Mouse (Mus musculus): ENCODE results near the gene Stpg2. TPM values are rescaled to one million over a fixed set of nuclear protein-coding genes. Genes with fewer than 3 reads are reported as not detected.
"Not testable (repeated sequence)": the region's sequence is repeated elsewhere in the genome, so short reads cannot be mapped to it uniquely, and the experiment has no call there.

Gene Stpg2
- polyA plus RNA-seq, 1 experiment from 2014 or later: 0.06 TPM

DNA sequence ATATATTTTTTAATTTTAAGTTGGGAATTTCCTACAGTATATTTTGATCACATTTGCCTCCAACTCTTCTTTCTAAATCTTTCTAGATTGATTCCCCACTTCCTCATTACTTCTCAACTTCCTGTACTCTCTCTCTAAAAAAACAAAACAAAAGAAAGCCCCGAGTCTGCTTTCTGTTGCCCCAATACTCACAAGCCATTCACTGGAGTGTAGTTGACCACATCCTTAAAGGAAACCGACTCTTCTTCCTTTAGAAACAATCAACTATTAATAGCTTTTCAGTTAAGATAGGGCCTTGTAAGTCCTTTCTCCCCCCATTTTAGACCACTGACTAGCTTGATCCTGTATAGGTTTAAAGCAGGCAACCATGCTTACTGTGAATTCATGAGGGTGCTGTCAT is 39.7 kb downstream of the Stpg2 start:
- WGBS: 64% methylated on average over 2 of the region's 2 CpGs
- no peaks in the 10 kb centered on the region for H3K27me3 ChIP-seq (ENCODE audit: insufficient read depth, poor library complexity, severe bottlenecking)

GRCm38 (mm10) chr3:139246508-139246907 is 41.0 kb downstream of the Stpg2 start:
- Histone ChIP-seq H3K36me3 (no peaks in the 10 kb centered on the region), H3K4me1 (no peaks in the 10 kb centered on the region), H3K27me3 (ENCODE audit: insufficient read depth, poor library complexity, severe bottlenecking) (no peaks in the 10 kb centered on the region), H3K9me3 (no peaks in the 10 kb centered on the region), H3K4me3 (no peak overlapping the region), H3K27ac (no peak overlapping the region)
- 53% methylated on average over 4 of the region's 4 CpGs for WGBS
- no peak for DNase-seq (ENCODE audit: low spot score)

More for the DNA sequence above, 39.7 kb downstream of the Stpg2 start:
- H3K36me3 ChIP-seq: no peaks in the 10 kb centered on the region
- no peaks in the 10 kb centered on the region for H3K4me1 ChIP-seq
- H3K4me3 ChIP-seq: no peak overlapping the region
- no peak overlapping the region for H3K27ac ChIP-seq
- no peak for DNase-seq (ENCODE audit: low spot score)
- H3K9me3 ChIP-seq: no peaks in the 10 kb centered on the region

DNA sequence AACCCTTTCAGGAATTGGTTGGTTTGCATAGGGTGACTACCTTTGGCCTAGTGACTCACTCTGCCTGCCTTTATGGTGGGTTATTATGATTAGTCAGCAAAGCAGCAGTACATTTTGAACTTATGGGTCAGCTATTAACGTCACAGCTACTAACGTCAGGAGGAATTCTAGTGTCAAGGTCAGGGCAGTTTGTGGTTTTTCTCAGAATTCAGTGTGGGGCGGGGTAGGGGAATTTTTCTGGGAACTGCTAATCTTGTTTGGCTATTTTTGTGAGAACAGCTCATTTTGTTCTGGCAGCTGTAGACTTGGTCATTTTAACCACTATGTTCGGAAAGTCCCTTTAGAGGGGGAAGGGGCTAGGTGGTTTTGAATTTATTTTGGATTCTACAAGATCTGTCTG is 56.9 kb downstream of the Stpg2 start:
- H3K4me3 ChIP-seq; H3K27me3 ChIP-seq (ENCODE audit: insufficient read depth, poor library complexity, severe bottlenecking); DNase-seq (ENCODE audit: low spot score); H3K27ac ChIP-seq; H3K9me3 ChIP-seq; H3K36me3 ChIP-seq; H3K4me1 ChIP-seq: not testable (repeated sequence)
- WGBS: 83% methylated on average over 4 of the region's 4 CpGs

- no peaks in the 10 kb centered on the region for H3K9me3 ChIP-seq
- H3K4me3 ChIP-seq: no peak overlapping the region
- no peak for DNase-seq (ENCODE audit: low spot score)
- H3K36me3 ChIP-seq: no peaks in the 10 kb centered on the region
- no peaks in the 10 kb centered on the region for H3K27me3 ChIP-seq (ENCODE audit: insufficient read depth, poor library complexity, severe bottlenecking)
- no peaks in the 10 kb centered on the region for H3K4me1 ChIP-seq
- no peak overlapping the region for H3K27ac ChIP-seq
These were observed 92.4 kb downstream of the Stpg2 start for GRCm38 (mm10) chr3:139297909-139298308.

GRCm38 (mm10) chr3:139308078-139308809 is 102.8 kb downstream of the Stpg2 start:
- DNase-seq (ENCODE audit: low spot score): peak; percentile 91
- H3K27ac ChIP-seq: no peak overlapping the region
- H3K27me3 ChIP-seq (ENCODE audit: insufficient read depth, poor library complexity, severe bottlenecking): no peaks in the 10 kb centered on the region
- no peaks in the 10 kb centered on the region for H3K9me3 ChIP-seq
- no peaks in the 10 kb centered on the region for H3K36me3 ChIP-seq
- 0 out of 2 replicates have a peak, but pooled peaks cover 8% of the 10 kb centered on the region for H3K4me1 ChIP-seq
- WGBS: 19% methylated on average over 7 of the region's 7 CpGs
- no peak overlapping the region for H3K4me3 ChIP-seq

GRCm38 (mm10) chr3:139311721-139312120 is 106.2 kb downstream of the Stpg2 start:
- Histone ChIP-seq H3K4me1 (0 out of 2 replicates have a peak, but pooled peaks cover 8% of the 10 kb centered on the region), H3K9me3 (no peaks in the 10 kb centered on the region), H3K27me3 (ENCODE audit: insufficient read depth, poor library complexity, severe bottlenecking) (no peaks in the 10 kb centered on the region), H3K36me3 (no peaks in the 10 kb centered on the region), H3K27ac (no peak overlapping the region), H3K4me3 (no peak overlapping the region)
- 75% methylated on average over 2 of the region's 2 CpGs for WGBS
- DNase-seq (ENCODE audit: low spot score): no peak

GRCm38 (mm10) chr3:139380494-139380893 is 175.0 kb downstream of the Stpg2 start:
- Histone ChIP-seq H3K36me3 (no peaks in the 10 kb centered on the region), H3K9me3 (no peaks in the 10 kb centered on the region), H3K4me1 (no peaks in the 10 kb centered on the region), H3K4me3 (no peak overlapping the region), H3K27ac (no peak overlapping the region), H3K27me3 (ENCODE audit: insufficient read depth, poor library complexity, severe bottlenecking) (no peaks in the 10 kb centered on the region)
- 76% methylated on average over 3 of the region's 3 CpGs for WGBS
- DNase-seq (ENCODE audit: low spot score): no peak

GRCm38 (mm10) chr3:139397077-139397865 is 191.8 kb downstream of the Stpg2 start:
- no peak overlapping the region for H3K27ac ChIP-seq
- H3K4me1 ChIP-seq: no peaks in the 10 kb centered on the region
- no peak overlapping the region for H3K4me3 ChIP-seq
- no peaks in the 10 kb centered on the region for H3K36me3 ChIP-seq
- 72% methylated on average over 9 of the region's 9 CpGs for WGBS
- H3K9me3 ChIP-seq: no peaks in the 10 kb centered on the region
- no peaks in the 10 kb centered on the region for H3K27me3 ChIP-seq (ENCODE audit: insufficient read depth, poor library complexity, severe bottlenecking)
- no peak for DNase-seq (ENCODE audit: low spot score)

DNA sequence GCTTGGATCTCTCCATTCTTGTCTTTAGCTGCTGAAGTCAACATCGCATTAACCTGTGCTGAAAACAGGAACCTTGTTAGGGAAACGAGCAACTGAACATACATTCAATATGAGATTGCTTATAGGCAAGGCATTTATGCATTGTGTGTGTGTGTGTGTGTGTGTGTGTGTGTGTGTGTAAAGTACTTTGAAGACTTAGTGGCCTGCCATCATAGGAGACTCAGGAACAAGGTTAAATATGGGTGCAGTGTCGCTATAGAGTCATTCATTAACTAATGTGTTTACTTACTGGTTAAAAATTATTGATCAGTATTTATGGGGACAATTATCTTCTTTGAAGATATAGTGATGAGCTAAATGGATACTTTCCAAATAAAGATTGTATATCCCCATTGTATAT is 199.2 kb downstream of the Stpg2 start:
- H3K27ac ChIP-seq: no peak overlapping the region
- H3K4me3 ChIP-seq: no peak overlapping the region
- WGBS: 83% methylated on average over 3 of the region's 3 CpGs
- no peaks in the 10 kb centered on the region for H3K27me3 ChIP-seq (ENCODE audit: insufficient read depth, poor library complexity, severe bottlenecking)
- no peaks in the 10 kb centered on the region for H3K36me3 ChIP-seq
- no peaks in the 10 kb centered on the region for H3K4me1 ChIP-seq
- H3K9me3 ChIP-seq: no peaks in the 10 kb centered on the region
- DNase-seq (ENCODE audit: low spot score): no peak

GRCm38 (mm10) chr3:139419142-139419541 is 213.6 kb downstream of the Stpg2 start:
- no peaks in the 10 kb centered on the region for H3K36me3 ChIP-seq
- WGBS: 74% methylated on average over 5 of the region's 5 CpGs
- H3K9me3 ChIP-seq: no peaks in the 10 kb centered on the region
- DNase-seq (ENCODE audit: low spot score): no peak
- no peaks in the 10 kb centered on the region for H3K4me1 ChIP-seq
- H3K27ac ChIP-seq: no peak overlapping the region
- H3K27me3 ChIP-seq (ENCODE audit: insufficient read depth, poor library complexity, severe bottlenecking): no peaks in the 10 kb centered on the region
- no peak overlapping the region for H3K4me3 ChIP-seq

DNA sequence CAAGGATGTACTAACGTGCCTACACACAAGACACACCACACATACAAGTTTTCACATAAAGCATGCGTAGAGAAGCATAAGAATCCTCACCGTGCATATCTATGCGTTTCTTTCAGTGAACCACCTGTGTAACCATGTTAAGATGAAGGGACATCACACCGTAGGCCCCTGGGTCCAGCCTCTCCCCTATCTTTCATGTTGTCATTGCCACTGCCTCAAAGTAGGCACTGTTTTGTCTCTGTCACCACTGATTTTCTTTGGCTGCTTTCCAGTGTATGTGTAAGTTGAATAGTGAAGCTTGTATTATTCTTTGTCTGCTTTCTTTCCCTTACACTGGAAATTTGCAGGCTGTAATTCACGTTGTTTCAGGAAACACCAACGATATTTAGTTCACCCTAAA is 236.7 kb downstream of the Stpg2 start:
- no peaks in the 10 kb centered on the region for H3K27me3 ChIP-seq (ENCODE audit: insufficient read depth, poor library complexity, severe bottlenecking)
- 65% methylated on average over 7 of the region's 7 CpGs for WGBS
- H3K27ac ChIP-seq: no peak overlapping the region
- no peak for DNase-seq (ENCODE audit: low spot score)
- H3K4me1 ChIP-seq: no peaks in the 10 kb centered on the region
- no peaks in the 10 kb centered on the region for H3K9me3 ChIP-seq
- no peak overlapping the region for H3K4me3 ChIP-seq
- H3K36me3 ChIP-seq: no peaks in the 10 kb centered on the region

DNA sequence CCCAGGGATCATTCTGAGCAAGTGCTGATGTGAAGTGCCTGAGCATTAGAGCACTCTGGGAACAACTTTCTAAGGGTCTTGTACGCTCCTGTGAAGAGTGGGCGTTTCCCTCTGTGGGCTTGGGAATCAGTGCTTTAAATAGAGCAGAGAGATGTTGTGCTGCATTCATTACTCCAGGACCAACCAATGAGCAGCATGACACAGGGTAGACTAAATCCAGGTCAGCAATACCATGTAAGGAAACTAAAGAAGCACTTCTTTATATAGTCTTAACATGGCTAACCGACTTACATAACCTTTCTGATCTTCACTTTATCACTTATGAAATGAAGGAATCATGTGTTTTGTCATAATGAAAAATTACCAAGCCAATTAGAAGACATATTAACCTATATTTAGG is 290.4 kb downstream of the Stpg2 start:
- Histone ChIP-seq H3K36me3 (no peaks in the 10 kb centered on the region), H3K4me3 (no peak overlapping the region), H3K27me3 (ENCODE audit: insufficient read depth, poor library complexity, severe bottlenecking) (no peaks in the 10 kb centered on the region), H3K27ac (no peak overlapping the region), H3K4me1 (no peaks in the 10 kb centered on the region), H3K9me3 (no peaks in the 10 kb centered on the region)
- 46% methylated on average over 3 of the region's 3 CpGs for WGBS
- no peak for DNase-seq (ENCODE audit: low spot score)

DNA sequence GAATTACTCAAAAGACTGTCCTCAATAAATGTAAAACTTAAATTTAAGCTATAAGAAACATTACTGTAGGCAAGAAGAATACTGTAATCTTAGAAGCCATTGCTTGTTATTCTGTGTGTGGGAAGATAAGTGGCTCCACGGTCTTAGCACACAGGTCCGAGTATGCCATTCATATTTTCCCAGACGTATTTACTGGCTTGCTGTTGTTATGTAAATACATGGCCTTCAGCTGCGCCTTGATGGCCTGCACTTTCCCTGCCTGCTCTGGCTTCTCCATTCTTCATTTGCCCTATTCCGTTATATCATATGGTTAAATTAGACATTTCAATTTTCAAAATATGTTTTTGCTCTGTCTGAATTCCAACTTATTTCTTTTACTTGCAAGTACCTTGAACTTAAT is 296.7 kb downstream of the Stpg2 start:
- 71% methylated on average over 5 of the region's 5 CpGs for WGBS
- Histone ChIP-seq H3K27ac (no peak overlapping the region), H3K9me3 (no peaks in the 10 kb centered on the region), H3K27me3 (ENCODE audit: insufficient read depth, poor library complexity, severe bottlenecking) (no peaks in the 10 kb centered on the region), H3K4me3 (no peak overlapping the region), H3K4me1 (no peaks in the 10 kb centered on the region), H3K36me3 (no peaks in the 10 kb centered on the region)
- DNase-seq (ENCODE audit: low spot score): no peak
